Mouse (Mus musculus) heart, adult 18-20 months (tissue): Measurements from ENCODE around the gene St6galnac3. TPM values are rescaled to one million over a fixed set of nuclear protein-coding genes. Genes with fewer than 3 reads are reported as not detected.

Experiments used
- DNase-seq, 2 experiments: peaks; one replicate each; pipeline ENCODE4 v3.0.0; 2021 to 2022; ENCODE audit warnings: mixed read lengths in 1 of 2
- total RNA-seq, 2 experiments: library from RNA; stranded (reverse); gene quantifications; 2 replicates each; pipeline ENCODE4 v1.2.3; 2021

St6galnac3 gene
- total RNA-seq, 2 experiments from 2014 or later, result 7.8 to 8.1 TPM

GRCm38 (mm10) chr3:153648713-153649112 is 76.3 kb downstream of the St6galnac3 start:
- no peak for DNase-seq

- DNase-seq, result no peak
Observed at GRCm38 (mm10) chr3:153645803-153646202, 79.2 kb downstream of the St6galnac3 start.

- DNase-seq, result no peak
Observed at GRCm38 (mm10) chr3:153643822-153644519, 81.0 kb downstream of the St6galnac3 start.

- DNase-seq, result no peak
Observed at GRCm38 (mm10) chr3:153642826-153643225, 82.1 kb downstream of the St6galnac3 start.

GRCm38 (mm10) chr3:153641805-153642204 is 83.2 kb downstream of the St6galnac3 start:
- no peak for DNase-seq

GRCm38 (mm10) chr3:153637336-153637735 is 87.6 kb downstream of the St6galnac3 start:
- DNase-seq, result no peak

- no peak for DNase-seq
Observed at GRCm38 (mm10) chr3:153636804-153637153, 88.2 kb downstream of the St6galnac3 start.

- no peak for DNase-seq
Observed at GRCm38 (mm10) chr3:153636094-153636803, 88.7 kb downstream of the St6galnac3 start.

GRCm38 (mm10) chr3:153631988-153632672 is 92.8 kb downstream of the St6galnac3 start:
- peak in 1 of 2 experiments; percentile 5 for DNase-seq

GRCm38 (mm10) chr3:153626237-153626636 is 98.7 kb downstream of the St6galnac3 start:
- no peak for DNase-seq

GRCm38 (mm10) chr3:153618976-153619375 is 106.0 kb downstream of the St6galnac3 start:
- no peak for DNase-seq

- DNase-seq, result no peak
Observed at GRCm38 (mm10) chr3:153616849-153617248, 108.1 kb downstream of the St6galnac3 start.

- no peak for DNase-seq
Observed at GRCm38 (mm10) chr3:153610239-153610638, 114.7 kb downstream of the St6galnac3 start.

- DNase-seq, result no peak
Observed at GRCm38 (mm10) chr3:153606331-153606730, 118.6 kb downstream of the St6galnac3 start.

GRCm38 (mm10) chr3:153605767-153606098 is 119.2 kb downstream of the St6galnac3 start:
- DNase-seq, result no peak

- no peak for DNase-seq
Observed at GRCm38 (mm10) chr3:153605089-153605766, 119.7 kb downstream of the St6galnac3 start.

GRCm38 (mm10) chr3:153599179-153599578 is 125.8 kb downstream of the St6galnac3 start:
- no peak for DNase-seq

GRCm38 (mm10) chr3:153598631-153599030 is 126.3 kb downstream of the St6galnac3 start:
- no peak for DNase-seq

GRCm38 (mm10) chr3:153594531-153594930 is 130.4 kb downstream of the St6galnac3 start:
- no peak for DNase-seq

- no peak for DNase-seq
Observed at GRCm38 (mm10) chr3:153593978-153594377, 131.0 kb downstream of the St6galnac3 start.

- no peak for DNase-seq
Observed at GRCm38 (mm10) chr3:153593103-153593502, 131.9 kb downstream of the St6galnac3 start.

GRCm38 (mm10) chr3:153587594-153587993 is 137.4 kb downstream of the St6galnac3 start:
- no peak for DNase-seq

GRCm38 (mm10) chr3:153584836-153585235 is 140.1 kb downstream of the St6galnac3 start:
- DNase-seq, result no peak
